Mouse (Mus musculus): Measurements from ENCODE around the gene Pla2g6.

- TF ChIP-seq MAZ (IDR thresholded peaks at IDR 0.05; ENCODE audit: low read depth, low read length) (no peak), CTCF (conservative IDR thresholded peaks at IDR 0.05 in 1 of 2, IDR thresholded peaks at IDR 0.05 in 1 of 2; ENCODE audit: low read depth in 2 of 2, low read length in 2 of 2) (no peak), EP300 (IDR thresholded peaks at IDR 0.05; ENCODE audit: low read length) (no peak), IRF4 (IDR thresholded peaks at IDR 0.05; ENCODE audit: low read depth, low read length) (no peak), POLR2A (IDR thresholded peaks at IDR 0.05; ENCODE audit: low read depth, low read length) (no peak), HCFC1 (IDR thresholded peaks at IDR 0.05; ENCODE audit: low read depth, low read length) (no peak), ZKSCAN1 (IDR thresholded peaks at IDR 0.05; ENCODE audit: borderline replicate concordance, low read depth, low read length) (no peak)
Observed at GRCm38 (mm10) chr15:79285399-79285798, 42.8 kb downstream of the Pla2g6 start, which contains the start of gene Baiap2l2.
